Mouse (Mus musculus) erythroblast, embryonic 14.5 days (primary cell): ENCODE measurements around the gene Iqgap1.

Experiments
- GATA1 ChIP-seq: IDR thresholded peaks from 2 replicates; pipeline ENCODE4 v1.6.1; 2012; ENCODE audit warnings: low read length, inconsistent platforms, mixed read lengths
- TAL1 ChIP-seq: IDR thresholded peaks from 3 replicates; pipeline ENCODE4 v1.6.1; 2012; ENCODE audit warnings: low read length, inconsistent platforms, mixed read lengths

DNA sequence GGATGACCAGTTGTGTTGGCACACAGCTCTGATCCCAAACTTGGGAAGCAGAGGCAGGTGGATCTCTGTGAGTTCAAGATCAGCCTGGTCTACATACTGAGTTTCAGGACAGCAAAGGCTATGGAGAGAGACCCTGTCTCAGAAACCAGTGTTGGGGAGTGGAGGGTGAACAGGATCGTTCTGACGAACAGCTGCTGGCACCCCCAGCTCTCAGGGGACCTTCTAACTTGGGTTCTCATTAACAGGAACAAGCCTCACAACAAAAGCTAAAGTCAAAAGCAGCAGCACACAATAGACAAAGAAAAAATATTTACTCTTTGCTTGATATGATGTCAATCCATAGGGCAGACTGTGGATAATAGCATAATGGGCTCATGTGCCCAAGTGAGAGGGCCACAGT, 55.3 kb downstream of the Iqgap1 start:
- TF ChIP-seq TAL1 (no peak), GATA1 (no peak)
